8 mouse cellular contexts compared by ENCODE assay signal in genomic region chr13:55756789-55757188, GRCm38 (mm10). TPM values are rescaled to one million over a fixed set of nuclear protein-coding genes. Genes with fewer than 3 reads are reported as not detected.
DNase-seq lines count a peak whose midpoint lies in the region; ATAC-seq lines count a peak whose summit lies in the region.

No protein-coding gene starts in this region.

- H3K4me1 ChIP-seq in heart, embryonic 14.5 days (ENCODE audit: control insufficient read depth in 2 of 2, insufficient read depth in 2 of 2, low read length in 2 of 2): peaks cover 13% of the 10 kb centered on the region in 2 experiments; a peak in 3 of 4 replicates
- no peaks in the 10 kb centered on the region for H3K4me1 ChIP-seq in midbrain, embryonic 14.5 days (ENCODE audit: control insufficient read depth, insufficient read depth, low read length)
- H3K4me1 ChIP-seq in midbrain, embryonic 13.5 days (replicated peaks): peaks cover 7% of the 10 kb centered on the region
- H3K4me1 ChIP-seq in limb, embryonic 10.5 days: peaks cover 66% of the 10 kb centered on the region

- H3K9me3 ChIP-seq in heart, embryonic 14.5 days (ENCODE audit: control insufficient read depth, low read length): no peaks in the 10 kb centered on the region
- no peaks in the 10 kb centered on the region for H3K9me3 ChIP-seq in midbrain, embryonic 14.5 days (ENCODE audit: control insufficient read depth, low read length)
- H3K9me3 ChIP-seq in midbrain, embryonic 13.5 days: no peaks in the 10 kb centered on the region
- no peaks in the 10 kb centered on the region for H3K9me3 ChIP-seq in limb, embryonic 10.5 days (replicated peaks)

- H3K36me3 ChIP-seq in heart, embryonic 14.5 days (ENCODE audit: control insufficient read depth, insufficient read depth, low read length): no peaks in the 10 kb centered on the region
- no peaks in the 10 kb centered on the region for H3K36me3 ChIP-seq in midbrain, embryonic 14.5 days (ENCODE audit: control insufficient read depth, insufficient read depth, low read length)
- no peaks in the 10 kb centered on the region for H3K36me3 ChIP-seq in midbrain, embryonic 13.5 days
- H3K36me3 ChIP-seq in limb, embryonic 10.5 days: no peaks in the 10 kb centered on the region

- H3K27ac ChIP-seq in heart, embryonic 14.5 days (replicated peaks in 1 of 2; ENCODE audit: control insufficient read depth in 1 of 2, insufficient read depth in 1 of 2, low read depth in 2 of 2, low read length in 2 of 2): no peak overlapping the region
- H3K27ac ChIP-seq in midbrain, embryonic 14.5 days (replicated peaks; ENCODE audit: low read depth, low read length): no peak overlapping the region
- H3K27ac ChIP-seq in midbrain, embryonic 13.5 days: no peak overlapping the region
- H3K27ac ChIP-seq in limb, embryonic 10.5 days: peak overlapping the region; percentile 83

- ATAC-seq in heart, embryonic 14.5 days (ENCODE audit: insufficient number of reproducible peaks, insufficient read depth, low FRiP score, low read depth): no peak
- ATAC-seq in midbrain, embryonic 14.5 days (ENCODE audit: low FRiP score, low TSS enrichment): no peak
- ATAC-seq in midbrain, embryonic 13.5 days: no peak

- peak overlapping the region; percentile 5; the same call in 1 of the 2 replicates for H3K9ac ChIP-seq in heart, embryonic 14.5 days (ENCODE audit: low read length)
- 0 out of 2 replicates have a peak overlapping the region, but pooled peaks have one; percentile 9 for H3K9ac ChIP-seq in midbrain, embryonic 14.5 days (replicated peaks; ENCODE audit: low read length)
- H3K9ac ChIP-seq in midbrain, embryonic 13.5 days (replicated peaks): no peak overlapping the region

- 32% methylated on average over 8 of the region's 8 CpGs for WGBS in heart, embryonic 14.5 days
- 52% methylated on average over 8 of the region's 8 CpGs for WGBS in midbrain, embryonic 14.5 days
- WGBS in midbrain, embryonic 13.5 days: 46% methylated on average over 8 of the region's 8 CpGs
- WGBS in limb, embryonic 10.5 days: 33% methylated on average over 8 of the region's 8 CpGs

- peak overlapping the region in 1 of 2 experiments; percentile 6; a peak in 1 of 4 replicates for H3K4me3 ChIP-seq in heart, embryonic 14.5 days (ENCODE audit: control insufficient read depth in 1 of 2, insufficient read depth in 1 of 2, low read depth in 1 of 2, low read length in 2 of 2)
- H3K4me3 ChIP-seq in midbrain, embryonic 14.5 days (replicated peaks; ENCODE audit: low read depth, low read length): no peak overlapping the region
- H3K4me3 ChIP-seq in midbrain, embryonic 13.5 days (replicated peaks): no peak overlapping the region
- peak overlapping the region; percentile 33; the same call in 1 of the 2 replicates for H3K4me3 ChIP-seq in limb, embryonic 10.5 days

- H3K27me3 ChIP-seq in heart, embryonic 14.5 days (ENCODE audit: control insufficient read depth, insufficient read depth, low read length): no peaks in the 10 kb centered on the region
- no peaks in the 10 kb centered on the region for H3K27me3 ChIP-seq in midbrain, embryonic 14.5 days (ENCODE audit: control insufficient read depth, insufficient read depth, low read length)
- no peaks in the 10 kb centered on the region; the same call in 1 of the 2 replicates for H3K27me3 ChIP-seq in midbrain, embryonic 13.5 days
- no peaks in the 10 kb centered on the region for H3K27me3 ChIP-seq in limb, embryonic 10.5 days (ENCODE audit: low read depth, poor library complexity, severe bottlenecking)

- no peak for DNase-seq in heart, adult 9 months (ENCODE audit: low spot score in 2 of 2)
- peak; percentile 23 for DNase-seq in midbrain, embryonic 14.5 days
- DNase-seq in limb, embryonic 10.5 days (ENCODE audit: low spot score): peak; percentile 47
- DNase-seq in layer of hippocampus, adult 8-10 months (ENCODE audit: low spot score in 2 of 2): no peak
- DNase-seq in right cerebral cortex, postnatal 14 days: no peak
- no peak for DNase-seq in thymus, postnatal 4 days

- peak overlapping the region; percentile 26 for H3K4me2 ChIP-seq in heart, embryonic 14.5 days (ENCODE audit: low read length)
- no peak overlapping the region for H3K4me2 ChIP-seq in midbrain, embryonic 14.5 days (ENCODE audit: low read length)
- H3K4me2 ChIP-seq in midbrain, embryonic 13.5 days (replicated peaks): no peak overlapping the region

RNA-seq across cellular contexts. Expression of gene Catsper3, which starts 27.6 kb away (rescaled TPM):
- polyA plus RNA-seq in heart, embryonic 14.5 days (2014; fragmentation: Nextera tagmentation; extraction: Ambion mirVana): not detected in 2 replicates
- not detected in 2 replicates for polyA plus RNA-seq in midbrain, embryonic 14.5 days (2014; fragmentation: Nextera tagmentation; extraction: Ambion mirVana)
- 0.12 TPM in 1 of 2 replicates, not detected in the other for polyA plus RNA-seq in midbrain, embryonic 13.5 days (2015; fragmentation: Nextera tagmentation; extraction: Ambion mirVana)
- polyA plus RNA-seq in limb, embryonic 10.5 days (2016; fragmentation: Nextera tagmentation; extraction: Ambion mirVana): 0.25 TPM in 1 of 2 replicates, not detected in the other
- total RNA-seq in layer of hippocampus, adult 8-10 months (2022): under 1 TPM; 0.29 to 0.64 (median 0.48) TPM

RNA-seq across cellular contexts. Expression of gene Pcbd2, which starts 29.6 kb away (rescaled TPM):
- polyA plus RNA-seq in heart, embryonic 14.5 days (2014; fragmentation: Nextera tagmentation; extraction: Ambion mirVana): 58.7 and 65.0 TPM in 2 replicates
- 15.4 and 21.2 TPM in 2 replicates for polyA plus RNA-seq in midbrain, embryonic 14.5 days (2014; fragmentation: Nextera tagmentation; extraction: Ambion mirVana)
- polyA plus RNA-seq in midbrain, embryonic 13.5 days (2015; fragmentation: Nextera tagmentation; extraction: Ambion mirVana): 19.7 and 23.0 TPM in 2 replicates
- 43.7 and 44.4 TPM in 2 replicates for polyA plus RNA-seq in limb, embryonic 10.5 days (2016; fragmentation: Nextera tagmentation; extraction: Ambion mirVana)
- total RNA-seq in layer of hippocampus, adult 8-10 months (2022): 10 to 100 TPM; 28.8 to 41.8 (median 38.5) TPM

RNA-seq across cellular contexts. Expression of gene Txndc15, which starts 42.3 kb away (rescaled TPM):
- polyA plus RNA-seq in heart, embryonic 14.5 days (2014; fragmentation: Nextera tagmentation; extraction: Ambion mirVana): 69.6 and 70.5 TPM in 2 replicates
- polyA plus RNA-seq in midbrain, embryonic 14.5 days (2014; fragmentation: Nextera tagmentation; extraction: Ambion mirVana): 134 and 143 TPM in 2 replicates
- polyA plus RNA-seq in midbrain, embryonic 13.5 days (2015; fragmentation: Nextera tagmentation; extraction: Ambion mirVana): 121 and 129 TPM in 2 replicates
- 65.9 and 76.8 TPM in 2 replicates for polyA plus RNA-seq in limb, embryonic 10.5 days (2016; fragmentation: Nextera tagmentation; extraction: Ambion mirVana)
- total RNA-seq in layer of hippocampus, adult 8-10 months (2022): 10 to 100 TPM; 68.6 to 75.2 (median 72.6) TPM

Comparison
In these comparisons a context has a peak if more than half of its experiments do, and no peak if none do; other contexts are left out.
1. DNase-seq: peak in midbrain, embryonic 14.5 days (single experiment) and limb, embryonic 10.5 days (single experiment); none in heart, adult 9 months (0 of 2), layer of hippocampus, adult 8-10 months (0 of 2), right cerebral cortex, postnatal 14 days (single experiment) and thymus, postnatal 4 days (single experiment).